In the genomic region with DNA sequence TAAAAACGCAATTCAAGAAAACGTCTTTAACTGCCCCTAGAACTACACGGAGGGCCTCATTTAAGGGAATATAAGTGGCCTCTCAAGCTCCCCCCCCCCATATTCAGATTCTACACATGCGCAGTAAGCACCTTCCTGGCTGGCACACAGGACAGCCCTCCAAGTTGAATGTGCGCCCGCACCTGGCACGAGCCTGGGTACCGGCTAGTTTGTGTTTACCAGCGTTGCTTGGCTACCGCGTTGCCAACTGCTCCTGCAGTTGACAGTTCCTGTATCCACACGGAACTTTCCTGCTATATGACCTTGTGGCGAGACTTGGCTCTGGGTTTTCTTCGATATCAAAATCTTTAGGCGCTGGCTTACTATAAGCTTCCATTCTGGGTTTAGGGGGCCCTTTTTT, we compare ENCODE assay signal across 14 mouse cellular contexts. TPM values are rescaled to one million over a fixed set of nuclear protein-coding genes. Genes with fewer than 3 reads are reported as not detected.
DNase-seq lines count a peak whose midpoint lies in the region; ATAC-seq lines count a peak whose summit lies in the region.
"Had no signal": no experiment of that assay in that cellular context is flagged by ENCODE, and none has a peak within 500 bp of the region (broad histone marks: within the 10 kb centered on the region; RNA-seq: fewer than 3 reads in every experiment).

No protein-coding gene starts in this region.

- no peaks in the 10 kb centered on the region for H3K9me3 ChIP-seq in forebrain, embryonic 14.5 days (replicated peaks; ENCODE audit: control insufficient read depth, low read length)
- H3K9me3 ChIP-seq in forebrain, embryonic 11.5 days (ENCODE audit: control insufficient read depth, low read length), result no peaks in the 10 kb centered on the region
- H3K9me3 ChIP-seq: embryonic facial prominence, embryonic 12.5 days; liver, embryonic 13.5 days; megakaryocyte, embryonic 14.5 days; neural tube, embryonic 13.5 days had no signal

- intact Hi-C loops in heart, postnatal 25 days (cut with DNase I), result loop anchor here (5.0 kb wide), 1 partner anchor 206 kb away; no protein-coding TSS in a partner anchor

- no peak overlapping the region for H3K4me2 ChIP-seq in forebrain, embryonic 14.5 days (ENCODE audit: low read length)
- H3K4me2 ChIP-seq in forebrain, embryonic 11.5 days (ENCODE audit: low read depth, low read length, severe bottlenecking), result no peak overlapping the region
- H3K4me2 ChIP-seq: embryonic facial prominence, embryonic 12.5 days; liver, embryonic 13.5 days; neural tube, embryonic 13.5 days had no signal

- no peaks in the 10 kb centered on the region for H3K27me3 ChIP-seq in forebrain, embryonic 14.5 days (replicated peaks; ENCODE audit: control insufficient read depth, insufficient read depth, low read length)
- H3K27me3 ChIP-seq in forebrain, embryonic 11.5 days (ENCODE audit: control insufficient read depth, insufficient read depth, low read length), result no peaks in the 10 kb centered on the region
- H3K27me3 ChIP-seq: embryonic facial prominence, embryonic 12.5 days; liver, embryonic 13.5 days; megakaryocyte, embryonic 14.5 days; neural tube, embryonic 13.5 days had no signal

- no peaks in the 10 kb centered on the region for H3K36me3 ChIP-seq in forebrain, embryonic 14.5 days (ENCODE audit: control insufficient read depth, insufficient read depth, low read length)
- no peaks in the 10 kb centered on the region for H3K36me3 ChIP-seq in forebrain, embryonic 11.5 days (ENCODE audit: control insufficient read depth, insufficient read depth, low read length)
- H3K36me3 ChIP-seq: embryonic facial prominence, embryonic 12.5 days; liver, embryonic 13.5 days; neural tube, embryonic 13.5 days had no signal

- H3K4me3 ChIP-seq in forebrain, embryonic 14.5 days (ENCODE audit: low read depth, low read length), result no peak overlapping the region
- no peak overlapping the region for H3K4me3 ChIP-seq in forebrain, embryonic 11.5 days (ENCODE audit: low read depth, low read length)
- H3K4me3 ChIP-seq: embryonic facial prominence, embryonic 12.5 days; liver, embryonic 13.5 days; megakaryocyte, embryonic 14.5 days; neural tube, embryonic 13.5 days had no signal

- 0 out of 2 replicates have a peak, but pooled peaks have one; percentile 20 for ATAC-seq in forebrain, embryonic 14.5 days
- ATAC-seq in forebrain, embryonic 11.5 days (replicated peaks; ENCODE audit: low FRiP score), result no peak

- no peak overlapping the region for H3K27ac ChIP-seq in forebrain, embryonic 14.5 days (ENCODE audit: low read depth, low read length)
- H3K27ac ChIP-seq in forebrain, embryonic 11.5 days (ENCODE audit: low read depth, low read length), result no peak overlapping the region
- H3K27ac ChIP-seq: embryonic facial prominence, embryonic 12.5 days; liver, embryonic 13.5 days; neural tube, embryonic 13.5 days had no signal

- WGBS in forebrain, embryonic 14.5 days, result 84% methylated on average over 15 of the region's 15 CpGs
- 94% methylated on average over 15 of the region's 15 CpGs for WGBS in forebrain, embryonic 11.5 days

- peak; percentile 48 for DNase-seq in forebrain, embryonic 14.5 days (ENCODE audit: low spot score)
- no peak for DNase-seq in forebrain, embryonic 11.5 days (ENCODE audit: low spot score)
- peak; percentile 13 for DNase-seq in right cerebral cortex, postnatal 25 days
- no peak for DNase-seq in right cerebral cortex, adult 18-20 months
- DNase-seq in heart, postnatal 25 days (ENCODE audit: low spot score), result peak; percentile 41
- DNase-seq in Muller cell, postnatal 12 days (ENCODE audit: inconsistent ontology term), result no peak
- no peak for DNase-seq in adrenal gland, adult 2 months
- no peak for DNase-seq in MN1 (ENCODE audit: low spot score)
- DNase-seq: liver, embryonic 13.5 days had no signal

- no peak overlapping the region for H3K9ac ChIP-seq in forebrain, embryonic 14.5 days (ENCODE audit: low read length)
- no peak overlapping the region for H3K9ac ChIP-seq in forebrain, embryonic 11.5 days (ENCODE audit: low read length)
- H3K9ac ChIP-seq: embryonic facial prominence, embryonic 12.5 days; liver, embryonic 13.5 days; neural tube, embryonic 13.5 days had no signal

- no peaks in the 10 kb centered on the region for H3K4me1 ChIP-seq in forebrain, embryonic 14.5 days (ENCODE audit: control insufficient read depth, insufficient read depth, low read length)
- no peaks in the 10 kb centered on the region for H3K4me1 ChIP-seq in forebrain, embryonic 11.5 days (replicated peaks; ENCODE audit: control insufficient read depth, insufficient read depth, low read length)
- H3K4me1 ChIP-seq: embryonic facial prominence, embryonic 12.5 days; liver, embryonic 13.5 days; megakaryocyte, embryonic 14.5 days had no signal

RNA-seq across cellular contexts. Expression of a gene that starts 13.9 kb away (rescaled TPM):
- not detected in 2 replicates for polyA plus RNA-seq in forebrain, embryonic 14.5 days (2014; fragmentation: Nextera tagmentation; extraction: Ambion mirVana)
- polyA plus RNA-seq in forebrain, embryonic 11.5 days (2014; fragmentation: Nextera tagmentation; extraction: Ambion mirVana), result not detected in 2 replicates
- not detected for total RNA-seq in heart, postnatal 25 days (2021)
- total RNA-seq in adrenal gland, adult 2 months (2021), result not detected
- polyA plus RNA-seq in adrenal gland, adult 2 months (2012; rRNA removed), result not detected in 2 replicates
- total RNA-seq: gastrocnemius, postnatal 36 days had no signal
- polyA plus RNA-seq: embryonic facial prominence, embryonic 12.5 days; large intestine, adult 2 months; liver, embryonic 13.5 days; neural tube, embryonic 13.5 days had no signal

Comparison
In these comparisons a context has a peak if more than half of its experiments do, and no peak if none do; other contexts are left out.
1. DNase-seq: peak in forebrain, embryonic 14.5 days (single experiment), right cerebral cortex, postnatal 25 days (single experiment) and heart, postnatal 25 days (single experiment); none in forebrain, embryonic 11.5 days (single experiment), right cerebral cortex, adult 18-20 months (single experiment), Muller cell, postnatal 12 days (single experiment), adrenal gland, adult 2 months (single experiment) and MN1 (single experiment).